Mouse (Mus musculus) limb, embryonic 11.5 days (tissue): ENCODE results near the gene Sec23a. TPM values are rescaled to one million over a fixed set of nuclear protein-coding genes. Genes with fewer than 3 reads are reported as not detected.
A peak's percentile ranks its signal among the peaks of the same experiment; 100 is the strongest.
"Not testable (repeated sequence)": the region's sequence is repeated elsewhere in the genome, so short reads cannot be mapped to it uniquely, and the experiment has no call there.

ENCODE experiments used
- ATAC-seq: fragments of 200-750 bp; cut with Nextera tagmentation; 2 replicates; pipeline ENCODE4 v1.8.0; 2017; ENCODE audit warnings: low read depth; ENCODE audit not compliant: insufficient number of reproducible peaks, low FRiP score, low TSS enrichment
- DNase-seq: peaks from one replicate; pipeline ENCODE4 v3.0.0-alpha.2; 2015; ENCODE audit warnings: low spot score
- H3K27ac ChIP-seq: fragments of 300-500 bp; sonication (generic); replicated peaks from 2 replicates; pipeline ENCODE4 v1.5.1; 2014; ENCODE audit warnings: low read depth, mild to moderate bottlenecking, low read length
- H3K27me3 ChIP-seq: fragments of 300-500 bp; sonication (generic); 2 replicates; pipeline ENCODE4 v1.6.1; 2014; ENCODE audit warnings: mild to moderate bottlenecking, low read length, mixed read lengths; ENCODE audit not compliant: control insufficient read depth, insufficient read depth
- H3K36me3 ChIP-seq: fragments of 300-500 bp; sonication (generic); 2 replicates; pipeline ENCODE4 v1.6.1; 2014; ENCODE audit warnings: mild to moderate bottlenecking, low read length, moderate library complexity, mixed read lengths; ENCODE audit not compliant: control insufficient read depth, insufficient read depth
- H3K4me1 ChIP-seq: fragments of 300-500 bp; sonication (generic); 2 replicates; pipeline ENCODE4 v1.6.1; 2014; ENCODE audit warnings: low read length, mixed read lengths; ENCODE audit not compliant: control insufficient read depth, insufficient read depth
- H3K4me2 ChIP-seq: fragments of 300-500 bp; sonication (generic); 2 replicates; pipeline ENCODE4 v1.6.1; 2014; ENCODE audit warnings: low read depth, mild to moderate bottlenecking, moderate library complexity; ENCODE audit not compliant: severe bottlenecking
- H3K4me3 ChIP-seq: fragments of 300-500 bp; sonication (generic); 2 replicates; pipeline ENCODE4 v1.5.1; 2014; ENCODE audit warnings: low read depth, low read length
- H3K9ac ChIP-seq: fragments of 300-500 bp; sonication (generic); 2 replicates; pipeline ENCODE4 v1.6.1; 2014; ENCODE audit warnings: mild to moderate bottlenecking, low read length
- H3K9me3 ChIP-seq: fragments of 300-500 bp; sonication (generic); 2 replicates; pipeline ENCODE4 v1.6.1; 2016; ENCODE audit warnings: low read length; ENCODE audit not compliant: control insufficient read depth
- WGBS: fragments of 180-500 bp; shearing (Covaris S2); extraction: QIAGEN DNeasy Blood & Tissue Kit; methylation state at CpG from one replicate; pipeline ENCODE4 v1.1.7; 2014; 5-methylcytosine and 5-hydroxymethylcytosine counted together
- polyA plus RNA-seq: library from polyadenylated mRNA; unstranded; fragments of >200 nt; fragmentation: Nextera tagmentation; extraction: Ambion mirVana; gene quantifications from 2 replicates; pipeline ENCODE4 v1.2.1, GENCODE M21; 2014

Gene Sec23a
- polyA plus RNA-seq, 1 experiment from 2014 or later: 87.1 TPM

DNA sequence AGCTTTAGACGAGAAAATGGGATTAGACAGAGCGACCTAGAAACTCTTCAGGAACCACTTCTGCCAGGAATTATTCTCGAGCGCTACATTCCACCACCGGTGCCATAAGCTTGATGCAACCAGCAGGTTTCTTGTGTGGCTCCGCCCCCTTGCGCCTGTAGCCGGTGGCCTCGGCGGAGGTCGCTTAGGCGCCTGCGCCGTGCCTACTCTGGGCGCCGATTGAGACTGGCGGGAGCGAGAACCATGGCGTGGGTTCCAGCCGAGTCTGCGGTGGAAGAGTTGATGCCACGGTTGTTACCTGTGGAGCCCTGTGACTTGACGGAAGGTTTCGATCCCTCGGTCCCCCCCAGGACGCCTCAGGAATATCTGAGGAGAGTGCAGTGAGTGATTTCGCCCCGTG lies 1.4 kb upstream of the Sec23a start, which contains the start of gene Gemin2:
Gene Gemin2, plus strand, starts transcription at position 160 of the 400 bp plus-strand sequence.
- H3K9me3 ChIP-seq: no peaks in the 10 kb centered on the region
- peak within 1 kb of the TSS; percentile 83 for H3K4me3 ChIP-seq
- H3K4me2 ChIP-seq: peak within 1 kb of the TSS; percentile 78
- DNase-seq (peak; percentile 89), ATAC-seq (peak; percentile 73)
- no peaks in the 10 kb centered on the region for H3K27me3 ChIP-seq
- peaks cover 2% of the 10 kb centered on the region; the same call in 1 of the 2 replicates for H3K4me1 ChIP-seq
- under 1% methylated on average over 28 of the region's 28 CpGs for WGBS
- H3K27ac ChIP-seq: peak within 1 kb of the TSS; percentile 68
- H3K9ac ChIP-seq: peak within 1 kb of the TSS; percentile 74
- 0 out of 2 replicates have a peak, but pooled peaks cover 2% of the 10 kb centered on the region for H3K36me3 ChIP-seq

DNA sequence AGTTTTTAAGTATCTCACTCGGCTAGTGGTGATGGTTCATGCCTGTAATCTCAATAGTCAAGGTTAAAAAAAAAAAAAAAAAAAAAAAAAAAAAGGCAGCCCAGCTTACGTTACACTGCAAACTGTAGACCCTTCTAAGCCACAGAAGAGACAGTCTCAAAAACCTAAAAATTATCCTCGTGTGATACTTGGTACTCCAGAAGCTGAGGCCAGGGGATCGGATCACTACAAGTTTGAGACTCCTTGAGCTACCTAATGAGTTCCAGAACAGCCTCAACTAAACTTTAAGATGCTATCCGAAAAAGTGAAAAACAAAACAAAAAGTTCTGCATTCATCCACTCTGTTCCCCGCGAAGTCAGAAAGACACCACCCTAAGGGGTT lies 884 bp upstream of the Sec23a start:
- peak overlapping the region; percentile 37 for H3K9ac ChIP-seq
- peak overlapping the region; percentile 38 for H3K27ac ChIP-seq
- peaks cover 2% of the 10 kb centered on the region; the same call in 1 of the 2 replicates for H3K4me1 ChIP-seq
- H3K4me2 ChIP-seq: peak overlapping the region; percentile 78
- 3% methylated on average over 7 of the region's 7 CpGs for WGBS
- peak overlapping the region; percentile 83 for H3K4me3 ChIP-seq
- DNase-seq (no peak), ATAC-seq (no peak)
- no peaks in the 10 kb centered on the region for H3K9me3 ChIP-seq
- H3K27me3 ChIP-seq: no peaks in the 10 kb centered on the region
- 0 out of 2 replicates have a peak, but pooled peaks cover 2% of the 10 kb centered on the region for H3K36me3 ChIP-seq

DNA sequence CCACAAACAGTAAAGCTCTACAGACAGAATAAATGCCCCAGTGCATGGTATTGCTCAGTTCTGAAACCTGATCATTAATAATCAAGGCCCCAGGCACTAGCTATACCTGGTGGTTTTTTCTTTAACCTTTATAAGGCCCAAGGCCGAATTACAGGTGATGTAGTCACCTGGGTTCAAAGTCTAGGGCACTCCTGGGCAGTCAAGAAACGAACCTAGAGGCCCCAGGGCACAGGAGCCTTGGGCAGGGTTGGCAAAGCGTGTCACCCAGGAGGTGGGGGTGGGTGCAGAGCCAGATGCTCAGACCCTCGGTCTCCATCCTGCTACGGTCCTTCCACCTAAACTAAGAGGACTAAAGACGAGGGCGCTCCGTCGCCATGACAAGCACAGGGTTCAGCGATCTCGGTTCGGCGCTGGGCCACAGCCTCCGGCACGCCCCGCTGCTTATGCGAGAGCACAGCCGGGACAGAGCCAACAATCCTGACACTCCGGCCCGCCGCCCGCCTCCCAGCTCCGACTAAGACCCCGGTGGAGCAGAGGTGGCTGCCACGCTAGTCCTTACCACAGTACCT lies 458 bp downstream of the Sec23a start:
- Histone ChIP-seq H3K4me2 (peak overlapping the region; percentile 78), H3K27me3 (no peaks in the 10 kb centered on the region), H3K9me3 (no peaks in the 10 kb centered on the region), H3K4me3 (peak overlapping the region; percentile 83), H3K4me1 (peaks cover 2% of the 10 kb centered on the region; the same call in 1 of the 2 replicates), H3K9ac (peak overlapping the region; percentile 86), H3K27ac (0 out of 2 replicates have a peak overlapping the region, but pooled peaks have one; percentile 51), H3K36me3 (peaks cover 4% of the 10 kb centered on the region; the same call in 1 of the 2 replicates)
- DNase-seq: no peak
- 1% methylated on average over 25 of the region's 25 CpGs for WGBS
- no peak for ATAC-seq

DNA sequence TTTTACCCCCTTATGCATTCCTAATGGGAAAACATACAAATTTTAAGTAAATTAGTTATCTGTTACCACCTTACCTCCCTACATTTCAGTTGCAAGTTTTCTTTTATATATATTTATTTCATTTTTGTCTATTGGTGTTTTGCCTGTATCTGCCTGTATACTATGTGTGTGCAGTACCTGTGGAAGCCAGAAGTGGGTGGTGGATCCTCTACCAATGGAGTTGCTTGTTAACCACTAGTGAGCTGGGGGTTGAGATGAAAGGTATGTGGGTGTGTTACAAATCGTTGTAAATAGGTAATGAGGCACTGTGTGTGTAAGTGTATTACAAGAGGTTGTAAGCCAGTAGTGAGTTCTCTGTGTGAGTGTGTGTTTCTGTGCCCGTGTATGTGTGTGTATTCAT lies 1.3 kb downstream of the Sec23a start:
- peaks cover 4% of the 10 kb centered on the region; the same call in 1 of the 2 replicates for H3K36me3 ChIP-seq
- H3K27ac ChIP-seq: no peak overlapping the region
- H3K9me3 ChIP-seq: no peaks in the 10 kb centered on the region
- ATAC-seq: no peak
- WGBS: 68% methylated on average over 2 of the region's 2 CpGs
- no peaks in the 10 kb centered on the region for H3K27me3 ChIP-seq
- no peak overlapping the region for H3K4me3 ChIP-seq
- no peak overlapping the region for H3K9ac ChIP-seq
- peak; percentile 29 for DNase-seq
- peak overlapping the region; percentile 78 for H3K4me2 ChIP-seq
- H3K4me1 ChIP-seq: peaks cover 2% of the 10 kb centered on the region; the same call in 1 of the 2 replicates

DNA sequence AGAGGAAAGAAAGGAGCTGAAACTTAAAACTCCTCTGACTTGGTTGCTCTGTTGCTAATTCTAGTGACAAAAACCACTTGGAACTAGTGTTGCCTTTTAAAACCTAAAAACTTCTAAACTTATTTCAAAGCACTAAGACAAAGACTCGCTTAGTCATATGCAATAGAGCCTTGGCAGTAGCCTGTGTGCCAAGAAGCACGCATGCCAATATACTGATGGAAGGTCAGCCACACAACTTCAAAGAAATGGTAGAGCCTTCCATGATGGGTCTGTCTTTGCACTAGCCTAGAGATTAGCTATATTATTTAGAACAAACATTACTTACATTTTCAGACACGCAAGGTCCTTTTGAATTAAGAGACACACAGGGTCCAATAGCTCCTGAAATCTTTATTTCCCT lies 26.1 kb downstream of the Sec23a start:
- Histone ChIP-seq H3K36me3 (no peaks in the 10 kb centered on the region), H3K9ac (no peak overlapping the region), H3K9me3 (no peaks in the 10 kb centered on the region), H3K27ac (no peak overlapping the region), H3K4me1 (no peaks in the 10 kb centered on the region), H3K4me3 (no peak overlapping the region), H3K27me3 (no peaks in the 10 kb centered on the region), H3K4me2 (no peak overlapping the region)
- ATAC-seq (no peak), DNase-seq (no peak)
- 91% methylated on average over 3 of the region's 3 CpGs for WGBS

DNA sequence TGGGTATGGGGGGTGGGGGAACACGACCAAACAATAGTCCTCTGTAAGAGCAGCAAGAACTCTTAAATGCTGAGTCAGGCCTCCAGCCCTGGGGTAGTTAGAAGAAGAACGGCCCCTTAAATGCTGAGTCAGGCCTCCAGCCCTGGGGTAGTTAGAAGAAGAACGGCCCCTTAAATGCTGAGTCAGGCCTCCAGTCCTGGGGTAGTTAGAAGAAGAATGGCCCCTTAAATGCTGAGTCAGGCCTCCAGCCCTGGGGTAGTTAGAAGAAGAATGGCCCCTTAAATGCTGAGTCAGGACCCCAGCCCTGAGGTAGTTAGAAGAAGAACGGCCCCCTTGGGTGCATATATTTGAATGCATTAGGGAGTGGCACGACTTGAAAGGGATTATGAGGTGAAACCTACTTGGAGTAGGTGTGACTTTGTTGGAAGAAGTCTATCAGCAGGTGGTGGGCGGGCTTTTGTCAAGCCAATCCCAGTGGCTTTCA lies 30.6 kb downstream of the Sec23a start:
- WGBS: 79% methylated on average over 6 of the region's 6 CpGs
- H3K4me1 ChIP-seq: not testable (repeated sequence)

DNA sequence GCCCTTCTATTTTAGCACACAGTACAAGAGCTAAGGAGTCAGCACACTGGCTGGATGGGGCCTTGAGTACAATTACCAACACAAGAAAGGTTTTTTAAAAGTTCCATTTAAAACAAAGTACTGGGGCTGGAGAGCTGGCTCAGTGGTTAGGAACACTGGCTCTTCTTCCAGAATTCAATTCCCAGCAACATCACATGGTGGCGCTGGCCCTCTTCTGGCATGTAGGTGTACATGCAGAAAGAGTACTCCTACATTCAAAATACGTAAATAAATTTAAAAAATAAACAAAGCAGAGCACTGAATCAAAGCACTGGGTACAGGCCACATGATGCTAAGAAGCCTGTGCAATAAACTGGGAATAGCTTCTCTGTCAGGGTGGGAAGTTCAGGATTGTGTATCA lies 34.9 kb downstream of the Sec23a start:
- WGBS: 80% methylated on average over 2 of the region's 2 CpGs

More for the DNA sequence above, 30.6 kb downstream of the Sec23a start:
- not testable (repeated sequence) for H3K27me3 ChIP-seq, H3K9me3 ChIP-seq, H3K27ac ChIP-seq, H3K36me3 ChIP-seq, H3K4me3 ChIP-seq, H3K4me2 ChIP-seq, ATAC-seq, H3K9ac ChIP-seq, DNase-seq

DNA sequence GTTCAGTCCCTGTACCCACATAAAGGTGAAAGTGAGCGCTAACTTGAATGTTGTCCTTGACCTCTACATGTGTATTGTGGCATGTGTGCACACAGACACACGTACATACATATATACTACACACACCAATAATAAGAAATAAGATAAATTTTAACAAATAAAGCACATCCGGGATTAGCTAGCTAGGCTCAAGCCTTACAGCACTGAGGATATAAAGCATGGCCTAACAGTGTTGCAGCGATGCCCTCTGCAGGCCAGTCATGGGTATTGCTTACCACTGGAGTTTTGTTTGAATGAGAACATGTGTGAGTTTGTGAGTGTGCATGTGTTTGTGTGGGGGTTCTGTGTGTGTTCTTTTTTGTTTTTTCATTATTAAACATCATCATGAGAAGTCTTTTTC lies 47.2 kb downstream of the Sec23a start:
- H3K9ac ChIP-seq: no peak overlapping the region
- peak; percentile 48 for DNase-seq
- H3K27ac ChIP-seq: no peak overlapping the region
- H3K9me3 ChIP-seq: no peaks in the 10 kb centered on the region
- peaks cover 4% of the 10 kb centered on the region for H3K36me3 ChIP-seq
- H3K27me3 ChIP-seq: no peaks in the 10 kb centered on the region
- no peak for ATAC-seq
- H3K4me3 ChIP-seq: no peak overlapping the region
- no peaks in the 10 kb centered on the region for H3K4me1 ChIP-seq
- no peak overlapping the region for H3K4me2 ChIP-seq
- 73% methylated on average over 4 of the region's 4 CpGs for WGBS

More for the DNA sequence above, 34.9 kb downstream of the Sec23a start:
- no peak overlapping the region for H3K4me2 ChIP-seq
- H3K9ac ChIP-seq: no peak overlapping the region
- ATAC-seq (no peak), DNase-seq (no peak)
- H3K4me1 ChIP-seq: no peaks in the 10 kb centered on the region
- no peak overlapping the region for H3K4me3 ChIP-seq
- no peaks in the 10 kb centered on the region for H3K27me3 ChIP-seq
- 0 out of 2 replicates have a peak, but pooled peaks cover 8% of the 10 kb centered on the region for H3K36me3 ChIP-seq
- no peak overlapping the region for H3K27ac ChIP-seq
- no peaks in the 10 kb centered on the region for H3K9me3 ChIP-seq
